Mouse (Mus musculus) stomach, embryonic 14.5 days (tissue): ENCODE results near the gene Alkbh1. TPM values are rescaled to one million over a fixed set of nuclear protein-coding genes. Genes with fewer than 3 reads are reported as not detected.
"Not testable (repeated sequence)": the region's sequence is repeated elsewhere in the genome, so short reads cannot be mapped to it uniquely, and the experiment has no call there.

Experiments used
- ATAC-seq: fragments of 200-750 bp; cut with Nextera tagmentation; 2 replicates; pipeline ENCODE4 v1.8.0; 2017; ENCODE audit warnings: low read depth, moderate TSS enrichment; ENCODE audit not compliant: insufficient number of reproducible peaks, insufficient read depth, low FRiP score
- H3K27ac ChIP-seq: fragments of 300-500 bp; sonication (generic); 2 replicates; pipeline ENCODE4 v1.5.1; 2014; ENCODE audit warnings: mild to moderate bottlenecking, low read length, moderate library complexity, mixed read lengths
- H3K27me3 ChIP-seq: fragments of 300-500 bp; sonication (generic); 2 replicates; pipeline ENCODE4 v1.6.1; 2014; ENCODE audit warnings: low read length, control low read depth, mixed read lengths; ENCODE audit not compliant: control insufficient read depth, insufficient read depth
- H3K36me3 ChIP-seq: fragments of 300-500 bp; sonication (generic); 2 replicates; pipeline ENCODE4 v1.6.1; 2014; ENCODE audit warnings: mild to moderate bottlenecking, control low read depth, low read length, moderate library complexity, mixed read lengths; ENCODE audit not compliant: control insufficient read depth, insufficient read depth
- H3K4me1 ChIP-seq: fragments of 300-500 bp; sonication (generic); 2 replicates; pipeline ENCODE4 v1.6.1; 2014; ENCODE audit warnings: low read length, control low read depth, mixed read lengths; ENCODE audit not compliant: control insufficient read depth, insufficient read depth
- H3K4me2 ChIP-seq: fragments of 300-500 bp; sonication (generic); replicated peaks from 2 replicates; pipeline ENCODE4 v1.6.1; 2014; ENCODE audit warnings: low read depth, low read length, control low read depth
- H3K4me3 ChIP-seq: fragments of 300-500 bp; sonication (generic); 2 replicates; pipeline ENCODE4 v1.5.1; 2014; ENCODE audit warnings: low read depth, low read length, control low read depth
- H3K9ac ChIP-seq: fragments of 300-500 bp; sonication (generic); replicated peaks from 2 replicates; pipeline ENCODE4 v1.6.1; 2014; ENCODE audit warnings: low read depth, mild to moderate bottlenecking, control low read depth, low read length, moderate library complexity, mixed read lengths
- H3K9me3 ChIP-seq: fragments of 300-500 bp; sonication (generic); 2 replicates; pipeline ENCODE4 v1.6.1; 2016; ENCODE audit warnings: low read depth, low read length, control low read depth; ENCODE audit not compliant: control insufficient read depth
- WGBS: fragments of 180-500 bp; shearing (Covaris S2); extraction: QIAGEN DNeasy Blood & Tissue Kit; methylation state at CpG from one replicate; pipeline ENCODE4 v1.1.7; 2014; 5-methylcytosine and 5-hydroxymethylcytosine counted together
- polyA plus RNA-seq: library from polyadenylated mRNA; unstranded; fragments of >200 nt; fragmentation: Nextera tagmentation; extraction: Ambion mirVana; gene quantifications from 2 replicates; pipeline ENCODE4 v1.2.1, GENCODE M21; 2014

The Alkbh1 gene
- polyA plus RNA-seq, result 64.0 and 76.9 TPM in 2 replicates

GRCm38 (mm10) chr12:87443700-87444122 lies at the start of gene Alkbh1, which contains the start of gene Slirp:
TSS of gene Alkbh1 (minus strand) at chr12:87444017.
TSS of gene Slirp (plus strand) at chr12:87443896.
- peak within 1 kb of the TSS; percentile 81 for H3K4me2 ChIP-seq
- H3K9ac ChIP-seq, result peak within 1 kb of the TSS; percentile 95
- H3K9me3 ChIP-seq, result no peaks in the 10 kb centered on the region
- peak; percentile 93 for ATAC-seq
- peaks cover 7% of the 10 kb centered on the region; the same call in 1 of the 2 replicates for H3K4me1 ChIP-seq
- peak within 1 kb of the TSS; percentile 87 for H3K27ac ChIP-seq
- H3K27me3 ChIP-seq, result no peaks in the 10 kb centered on the region
- peak within 1 kb of the TSS; percentile 93 for H3K4me3 ChIP-seq
- peaks cover 43% of the 10 kb centered on the region for H3K36me3 ChIP-seq
- under 1% methylated on average over 28 of the region's 28 CpGs for WGBS

GRCm38 (mm10) chr12:87488683-87489082 lies 44.9 kb upstream of the Alkbh1 start:
- not testable (repeated sequence) for H3K9ac ChIP-seq, H3K4me3 ChIP-seq, H3K9me3 ChIP-seq, ATAC-seq, H3K36me3 ChIP-seq, H3K4me2 ChIP-seq, H3K27ac ChIP-seq, H3K27me3 ChIP-seq, H3K4me1 ChIP-seq
- WGBS, result 52% methylated on average over 2 of the region's 2 CpGs

GRCm38 (mm10) chr12:87482482-87482881 lies 38.7 kb upstream of the Alkbh1 start:
- not testable (repeated sequence) for ATAC-seq
- 79% methylated on average over 5 of the region's 5 CpGs for WGBS

GRCm38 (mm10) chr12:87474756-87475155 lies 30.9 kb upstream of the Alkbh1 start:
- no peaks in the 10 kb centered on the region for H3K9me3 ChIP-seq
- ATAC-seq, result no peak
- H3K27me3 ChIP-seq, result no peaks in the 10 kb centered on the region
- H3K9ac ChIP-seq, result no peak overlapping the region
- 77% methylated on average over 3 of the region's 3 CpGs for WGBS
- peaks cover 9% of the 10 kb centered on the region for H3K4me1 ChIP-seq
- no peak overlapping the region for H3K27ac ChIP-seq
- H3K4me3 ChIP-seq, result no peak overlapping the region
- no peaks in the 10 kb centered on the region for H3K36me3 ChIP-seq
- no peak overlapping the region for H3K4me2 ChIP-seq

More at GRCm38 (mm10) chr12:87482482-87482881, 38.7 kb upstream of the Alkbh1 start:
- H3K27me3 ChIP-seq, H3K4me3 ChIP-seq, H3K4me1 ChIP-seq, H3K27ac ChIP-seq, H3K4me2 ChIP-seq, H3K9me3 ChIP-seq, H3K36me3 ChIP-seq, H3K9ac ChIP-seq: not testable (repeated sequence)

GRCm38 (mm10) chr12:87471964-87472786 lies 28.4 kb upstream of the Alkbh1 start, which contains the start of gene Snw1:
TSS of gene Snw1 (minus strand) at chr12:87472274.
- Histone ChIP-seq H3K4me2 (peak within 1 kb of the TSS; percentile 51), H3K27ac (peak within 1 kb of the TSS; percentile 71), H3K36me3 (peaks cover 6% of the 10 kb centered on the region; the same call in 1 of the 2 replicates), H3K9me3 (no peaks in the 10 kb centered on the region), H3K4me3 (peak within 1 kb of the TSS; percentile 71), H3K27me3 (no peaks in the 10 kb centered on the region), H3K9ac (peak within 1 kb of the TSS; percentile 72), H3K4me1 (peaks cover 9% of the 10 kb centered on the region)
- ATAC-seq, result peak; percentile 94
- WGBS, result 3% methylated on average over 45 of the region's 45 CpGs

- no peaks in the 10 kb centered on the region for H3K27me3 ChIP-seq
- no peaks in the 10 kb centered on the region for H3K9me3 ChIP-seq
- H3K4me1 ChIP-seq, result peaks cover 9% of the 10 kb centered on the region
- peak overlapping the region; percentile 71 for H3K27ac ChIP-seq
- H3K4me2 ChIP-seq, result peak overlapping the region; percentile 51
- H3K4me3 ChIP-seq, result peak overlapping the region; percentile 71
- WGBS, result 1% methylated on average over 19 of the region's 19 CpGs
- peaks cover 13% of the 10 kb centered on the region for H3K36me3 ChIP-seq
- H3K9ac ChIP-seq, result peak overlapping the region; percentile 72
- no peak for ATAC-seq
Measured at GRCm38 (mm10) chr12:87471421-87471963, 27.7 kb upstream of the Alkbh1 start.

GRCm38 (mm10) chr12:87470263-87471136 lies 26.7 kb upstream of the Alkbh1 start:
- Histone ChIP-seq H3K4me2 (peak overlapping the region; percentile 51), H3K9me3 (no peaks in the 10 kb centered on the region), H3K9ac (no peak overlapping the region), H3K4me1 (peaks cover 9% of the 10 kb centered on the region), H3K27ac (no peak overlapping the region), H3K27me3 (no peaks in the 10 kb centered on the region), H3K4me3 (0 out of 2 replicates have a peak overlapping the region, but pooled peaks have one; percentile 71), H3K36me3 (peaks cover 16% of the 10 kb centered on the region)
- ATAC-seq, result no peak
- WGBS, result 49% methylated on average over 7 of the region's 7 CpGs
